Mouse (Mus musculus): ENCODE data around the gene Lypd5. TPM values are rescaled to one million over a fixed set of nuclear protein-coding genes. Genes with fewer than 3 reads are reported as not detected.

Lypd5 gene
- polyA plus RNA-seq, 1 experiment from 2014 or later = not detected

GRCm38 (mm10) chr7:24389516-24390187, 40.7 kb downstream of the Lypd5 start:
- no peak for ATAC-seq
- peaks cover 3% of the 10 kb centered on the region; the same call in 1 of the 2 replicates for H3K4me1 ChIP-seq (ENCODE audit: control insufficient read depth, insufficient read depth, low read depth, low read length)
- no peak overlapping the region for H3K9ac ChIP-seq (ENCODE audit: low read depth, low read length)
- no peak overlapping the region for H3K4me2 ChIP-seq (ENCODE audit: low read length)
- no peak overlapping the region for H3K27ac ChIP-seq (ENCODE audit: low read depth, low read length)
- no peaks in the 10 kb centered on the region for H3K27me3 ChIP-seq (replicated peaks; ENCODE audit: control insufficient read depth, insufficient read depth, low read length)
- H3K9me3 ChIP-seq (ENCODE audit: control insufficient read depth, low read length) = no peaks in the 10 kb centered on the region
- no peak overlapping the region for H3K4me3 ChIP-seq (ENCODE audit: low read length)
- no peaks in the 10 kb centered on the region for H3K36me3 ChIP-seq (ENCODE audit: control insufficient read depth, insufficient read depth, low read length)
- WGBS = 73% methylated on average over 13 of the region's 13 CpGs

- Histone ChIP-seq H3K36me3 (ENCODE audit: control insufficient read depth, insufficient read depth, low read length) (no peaks in the 10 kb centered on the region), H3K27ac (ENCODE audit: low read depth, low read length) (no peak overlapping the region), H3K4me2 (ENCODE audit: low read length) (peak overlapping the region; percentile 28; the same call in 1 of the 2 replicates), H3K27me3 (replicated peaks; ENCODE audit: control insufficient read depth, insufficient read depth, low read length) (no peaks in the 10 kb centered on the region), H3K4me1 (ENCODE audit: control insufficient read depth, insufficient read depth, low read depth, low read length) (peaks cover 3% of the 10 kb centered on the region; the same call in 1 of the 2 replicates), H3K9me3 (ENCODE audit: control insufficient read depth, low read length) (no peaks in the 10 kb centered on the region), H3K4me3 (ENCODE audit: low read length) (no peak overlapping the region), H3K9ac (ENCODE audit: low read depth, low read length) (no peak overlapping the region)
- no peak for ATAC-seq
- WGBS = 51% methylated on average over 6 of the region's 7 CpGs
Observed at GRCm38 (mm10) chr7:24390512-24390911, 41.5 kb downstream of the Lypd5 start.

GRCm38 (mm10) chr7:24391077-24391476, 42.1 kb downstream of the Lypd5 start:
- Histone ChIP-seq H3K4me3 (ENCODE audit: low read length) (no peak overlapping the region), H3K4me2 (ENCODE audit: low read length) (peak overlapping the region; percentile 28), H3K9ac (ENCODE audit: low read depth, low read length) (0 out of 2 replicates have a peak overlapping the region, but pooled peaks have one; percentile 18), H3K27me3 (replicated peaks; ENCODE audit: control insufficient read depth, insufficient read depth, low read length) (no peaks in the 10 kb centered on the region), H3K4me1 (ENCODE audit: control insufficient read depth, insufficient read depth, low read depth, low read length) (peaks cover 3% of the 10 kb centered on the region; the same call in 1 of the 2 replicates), H3K27ac (ENCODE audit: low read depth, low read length) (peak overlapping the region; percentile 64), H3K9me3 (ENCODE audit: control insufficient read depth, low read length) (no peaks in the 10 kb centered on the region), H3K36me3 (ENCODE audit: control insufficient read depth, insufficient read depth, low read length) (no peaks in the 10 kb centered on the region)
- 29% methylated on average over 5 of the region's 5 CpGs for WGBS
- peak; percentile 86 for ATAC-seq

GRCm38 (mm10) chr7:24391687-24392086, 42.7 kb downstream of the Lypd5 start:
- no peaks in the 10 kb centered on the region for H3K9me3 ChIP-seq (ENCODE audit: control insufficient read depth, low read length)
- H3K9ac ChIP-seq (ENCODE audit: low read depth, low read length) = no peak overlapping the region
- peaks cover 3% of the 10 kb centered on the region; the same call in 1 of the 2 replicates for H3K4me1 ChIP-seq (ENCODE audit: control insufficient read depth, insufficient read depth, low read depth, low read length)
- H3K27me3 ChIP-seq (replicated peaks; ENCODE audit: control insufficient read depth, insufficient read depth, low read length) = no peaks in the 10 kb centered on the region
- no peak for ATAC-seq
- no peak overlapping the region for H3K4me3 ChIP-seq (ENCODE audit: low read length)
- WGBS = 75% methylated on average over 2 of the region's 2 CpGs
- H3K36me3 ChIP-seq (ENCODE audit: control insufficient read depth, insufficient read depth, low read length) = no peaks in the 10 kb centered on the region
- H3K4me2 ChIP-seq (ENCODE audit: low read length) = no peak overlapping the region
- H3K27ac ChIP-seq (ENCODE audit: low read depth, low read length) = peak overlapping the region; percentile 64

GRCm38 (mm10) chr7:24394054-24394453, 45.1 kb downstream of the Lypd5 start:
- Histone ChIP-seq H3K4me2 (ENCODE audit: low read length) (no peak overlapping the region), H3K9ac (ENCODE audit: low read depth, low read length) (no peak overlapping the region), H3K4me3 (ENCODE audit: low read length) (no peak overlapping the region), H3K9me3 (ENCODE audit: control insufficient read depth, low read length) (no peaks in the 10 kb centered on the region), H3K27ac (ENCODE audit: low read depth, low read length) (no peak overlapping the region), H3K4me1 (ENCODE audit: control insufficient read depth, insufficient read depth, low read depth, low read length) (peaks cover 3% of the 10 kb centered on the region), H3K36me3 (ENCODE audit: control insufficient read depth, insufficient read depth, low read length) (no peaks in the 10 kb centered on the region), H3K27me3 (replicated peaks; ENCODE audit: control insufficient read depth, insufficient read depth, low read length) (no peaks in the 10 kb centered on the region)
- ATAC-seq = no peak
- WGBS = 85% methylated on average over 2 of the region's 3 CpGs

GRCm38 (mm10) chr7:24394475-24395161, 45.6 kb downstream of the Lypd5 start:
- no peak overlapping the region for H3K27ac ChIP-seq (ENCODE audit: low read depth, low read length)
- H3K9ac ChIP-seq (ENCODE audit: low read depth, low read length) = no peak overlapping the region
- ATAC-seq = no peak
- peaks cover 5% of the 10 kb centered on the region for H3K4me1 ChIP-seq (ENCODE audit: control insufficient read depth, insufficient read depth, low read depth, low read length)
- no peaks in the 10 kb centered on the region for H3K27me3 ChIP-seq (replicated peaks; ENCODE audit: control insufficient read depth, insufficient read depth, low read length)
- H3K4me3 ChIP-seq (ENCODE audit: low read length) = no peak overlapping the region
- H3K36me3 ChIP-seq (ENCODE audit: control insufficient read depth, insufficient read depth, low read length) = no peaks in the 10 kb centered on the region
- H3K4me2 ChIP-seq (ENCODE audit: low read length) = no peak overlapping the region
- H3K9me3 ChIP-seq (ENCODE audit: control insufficient read depth, low read length) = no peaks in the 10 kb centered on the region
- 85% methylated on average over 15 of the region's 15 CpGs for WGBS

- Histone ChIP-seq H3K27me3 (replicated peaks; ENCODE audit: control insufficient read depth, insufficient read depth, low read length) (no peaks in the 10 kb centered on the region), H3K9me3 (ENCODE audit: control insufficient read depth, low read length) (no peaks in the 10 kb centered on the region), H3K4me3 (ENCODE audit: low read length) (no peak overlapping the region), H3K36me3 (ENCODE audit: control insufficient read depth, insufficient read depth, low read length) (no peaks in the 10 kb centered on the region), H3K4me2 (ENCODE audit: low read length) (no peak overlapping the region), H3K9ac (ENCODE audit: low read depth, low read length) (no peak overlapping the region), H3K27ac (ENCODE audit: low read depth, low read length) (no peak overlapping the region), H3K4me1 (ENCODE audit: control insufficient read depth, insufficient read depth, low read depth, low read length) (peaks cover 11% of the 10 kb centered on the region)
- no peak for ATAC-seq
- WGBS = 82% methylated on average over 11 of the region's 11 CpGs
Observed at GRCm38 (mm10) chr7:24396832-24397231, 47.8 kb downstream of the Lypd5 start.

- H3K4me1 ChIP-seq (ENCODE audit: control insufficient read depth, insufficient read depth, low read depth, low read length) = peaks cover 11% of the 10 kb centered on the region
- no peak for ATAC-seq
- H3K27ac ChIP-seq (ENCODE audit: low read depth, low read length) = no peak overlapping the region
- no peak overlapping the region for H3K4me3 ChIP-seq (ENCODE audit: low read length)
- no peak overlapping the region for H3K9ac ChIP-seq (ENCODE audit: low read depth, low read length)
- H3K9me3 ChIP-seq (ENCODE audit: control insufficient read depth, low read length) = no peaks in the 10 kb centered on the region
- no peaks in the 10 kb centered on the region for H3K27me3 ChIP-seq (replicated peaks; ENCODE audit: control insufficient read depth, insufficient read depth, low read length)
- H3K4me2 ChIP-seq (ENCODE audit: low read length) = no peak overlapping the region
- 98% methylated on average over 8 of the region's 8 CpGs for WGBS
- H3K36me3 ChIP-seq (ENCODE audit: control insufficient read depth, insufficient read depth, low read length) = no peaks in the 10 kb centered on the region
Observed at GRCm38 (mm10) chr7:24398364-24398913, 49.4 kb downstream of the Lypd5 start.

All from hindbrain, embryonic 16.5 days (tissue).